Mouse (Mus musculus) urinary bladder, adult 18-20 months (tissue): ENCODE measurements around the gene Dact3.
A peak's percentile ranks its signal among the peaks of the same experiment; 100 is the strongest.

Experiments
- DNase-seq, 2 experiments: peaks; one replicate each; pipeline ENCODE4 v3.0.0; 2022; ENCODE audit warnings: low spot score in 2 of 2, mixed read lengths in 2 of 2

The Dact3 gene

DNA sequence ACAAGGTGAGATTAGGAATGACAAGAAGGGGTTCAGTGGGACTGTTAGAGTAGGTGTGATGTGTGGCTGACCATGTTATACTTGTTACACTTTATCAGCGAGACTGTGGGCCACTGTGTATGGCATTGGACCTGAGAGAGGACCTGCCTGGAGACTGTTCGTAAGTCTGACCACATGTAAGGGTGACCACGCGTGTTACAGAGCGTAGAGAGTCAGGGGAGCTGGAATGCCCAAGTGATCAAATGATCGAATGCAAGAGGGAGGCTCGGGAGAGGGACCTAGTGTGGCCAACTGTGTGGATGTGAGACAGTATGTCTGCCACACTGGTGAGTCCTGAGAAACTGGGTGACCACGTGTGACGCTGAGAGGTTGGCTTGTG, 17.2 kb downstream of the Dact3 start:
- no peak for DNase-seq

- DNase-seq: no peak
Observed at GRCm38 (mm10) chr7:16893612-16894011, 18.5 kb downstream of the Dact3 start.

DNA sequence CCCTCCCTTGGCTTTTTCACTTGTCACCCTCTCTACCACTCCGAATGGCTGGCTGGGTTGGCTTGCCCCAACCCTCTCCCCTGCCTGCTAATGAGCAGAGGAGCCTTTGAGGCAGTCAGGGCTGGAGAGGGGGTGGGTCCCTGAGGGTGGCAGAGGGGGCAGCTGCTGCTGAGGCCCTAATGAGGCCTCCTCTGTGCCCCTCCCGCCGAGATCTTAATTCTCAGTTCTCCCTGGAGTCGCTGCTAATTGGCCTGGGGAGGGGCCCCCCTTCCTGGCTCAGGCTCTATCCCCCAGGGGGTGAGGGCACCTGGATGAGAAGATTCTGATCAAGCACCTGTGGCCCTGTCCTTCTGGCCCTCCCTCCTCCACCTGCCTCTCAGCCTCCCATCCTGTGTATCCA, 19.2 kb downstream of the Dact3 start:
- no peak for DNase-seq

DNA sequence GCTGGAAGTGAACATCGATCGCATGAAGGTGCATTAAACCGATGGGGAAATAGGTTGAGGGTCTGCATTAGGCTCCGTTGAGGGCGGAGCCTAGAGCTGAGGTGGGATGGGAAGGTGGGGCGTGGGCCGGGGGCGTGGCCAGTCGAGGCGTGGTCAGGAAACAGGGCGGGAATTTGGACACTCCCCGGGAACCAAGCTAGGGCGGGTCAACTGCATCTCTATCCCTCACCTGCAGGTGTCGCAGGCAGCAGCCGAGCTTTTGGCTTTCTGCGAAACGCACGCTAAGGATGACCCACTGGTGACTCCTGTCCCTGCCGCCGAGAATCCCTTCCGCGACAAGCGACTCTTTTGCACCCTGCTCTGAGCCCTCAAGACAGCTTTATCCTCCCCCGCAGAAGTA, 19.9 kb downstream of the Dact3 start:
- peak; percentile 56 to 76 for DNase-seq

- DNase-seq: no peak
Observed at GRCm38 (mm10) chr7:16895511-16895910, 20.4 kb downstream of the Dact3 start.

DNA sequence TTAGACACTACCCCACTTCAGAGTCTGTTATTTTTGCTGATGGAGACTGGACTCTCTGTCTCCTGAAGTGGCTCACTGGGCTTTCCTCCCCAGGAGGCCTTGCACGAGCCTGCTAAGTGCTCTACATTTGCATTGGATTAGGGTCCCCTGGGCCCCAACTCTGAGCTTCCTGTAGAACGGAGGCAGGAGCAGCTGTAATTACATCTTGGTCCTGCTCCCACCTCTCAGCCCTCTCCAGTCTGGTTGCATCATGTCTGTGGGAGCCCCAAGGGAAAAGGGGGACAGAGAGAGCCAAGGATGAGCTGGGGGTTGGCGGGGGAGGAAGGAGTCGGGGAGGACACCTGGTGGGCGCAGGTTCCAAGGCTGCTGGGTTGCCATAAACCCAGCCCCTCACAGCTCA, 25.4 kb downstream of the Dact3 start:
- no peak for DNase-seq

GRCm38 (mm10) chr7:16903439-16903955, 28.4 kb downstream of the Dact3 start:
- no peak for DNase-seq

DNA sequence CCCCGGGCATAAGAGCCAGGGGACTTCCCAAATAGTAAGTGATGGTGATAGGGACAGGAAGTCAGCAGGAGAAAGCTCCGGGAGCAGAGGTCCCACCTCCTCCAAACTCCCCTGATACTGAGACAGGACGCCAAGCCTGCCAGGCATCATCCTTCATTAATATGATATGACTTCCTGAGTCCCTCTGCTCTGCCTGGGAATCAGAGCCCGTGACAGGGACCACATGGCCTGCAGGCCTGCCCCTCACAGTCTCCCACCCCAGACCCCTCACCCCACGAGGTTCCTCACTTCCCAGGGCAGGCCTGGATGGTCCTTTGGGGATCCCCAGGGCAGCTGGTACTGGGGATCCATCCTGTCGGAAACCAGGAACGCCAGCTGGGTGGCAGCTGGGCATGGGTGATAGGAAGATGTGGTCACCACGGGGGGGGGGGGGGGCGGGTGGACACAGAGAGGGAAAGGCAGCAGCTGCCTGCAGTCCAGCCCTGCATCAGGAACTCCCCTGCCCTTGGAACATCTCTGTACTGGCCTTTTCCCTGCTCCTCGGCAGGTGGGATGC, 29.1 kb downstream of the Dact3 start:
- DNase-seq: no peak

- no peak for DNase-seq
Observed at GRCm38 (mm10) chr7:16905491-16906021, 30.4 kb downstream of the Dact3 start.

DNA sequence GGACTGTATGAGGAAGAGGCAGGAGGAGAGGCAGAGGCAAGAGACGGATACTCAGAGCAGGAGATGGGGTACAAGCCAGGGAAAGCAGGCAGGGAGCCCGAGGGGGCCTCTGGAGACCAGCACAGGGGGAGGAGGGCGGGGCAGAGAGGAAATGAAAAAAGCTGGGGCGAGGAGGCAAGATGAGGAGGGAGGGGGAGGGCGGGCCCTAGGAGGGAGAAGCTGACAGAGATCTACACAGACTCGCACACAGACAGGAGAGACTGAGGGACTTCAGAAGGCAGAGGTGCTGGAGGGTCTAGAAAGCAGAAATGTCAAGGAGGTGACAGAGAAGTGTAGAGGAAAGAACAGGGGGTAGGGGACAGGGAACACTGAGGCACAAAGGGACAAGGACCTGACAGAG, 31.2 kb downstream of the Dact3 start, which contains the start of gene Ptgir:
Gene Ptgir (plus strand): TSS at position 210 of the 400 bp plus-strand sequence.
- DNase-seq: no peak

- no peak for DNase-seq
Observed at GRCm38 (mm10) chr7:16906889-16907559, 31.9 kb downstream of the Dact3 start.

GRCm38 (mm10) chr7:16907842-16908241, 32.7 kb downstream of the Dact3 start:
- no peak for DNase-seq

- no peak for DNase-seq
Observed at GRCm38 (mm10) chr7:16908367-16908766, 33.2 kb downstream of the Dact3 start.

- DNase-seq: no peak
Observed at GRCm38 (mm10) chr7:16908859-16909258, 33.7 kb downstream of the Dact3 start.

- no peak for DNase-seq
Observed at GRCm38 (mm10) chr7:16909909-16910308, 34.8 kb downstream of the Dact3 start.

GRCm38 (mm10) chr7:16911904-16912303, 36.8 kb downstream of the Dact3 start:
- no peak for DNase-seq

- DNase-seq: no peak
Observed at GRCm38 (mm10) chr7:16912360-16912759, 37.2 kb downstream of the Dact3 start.

- peak in 1 of 2 experiments; percentile 54 for DNase-seq
Observed at GRCm38 (mm10) chr7:16913806-16914452, 38.8 kb downstream of the Dact3 start.

DNA sequence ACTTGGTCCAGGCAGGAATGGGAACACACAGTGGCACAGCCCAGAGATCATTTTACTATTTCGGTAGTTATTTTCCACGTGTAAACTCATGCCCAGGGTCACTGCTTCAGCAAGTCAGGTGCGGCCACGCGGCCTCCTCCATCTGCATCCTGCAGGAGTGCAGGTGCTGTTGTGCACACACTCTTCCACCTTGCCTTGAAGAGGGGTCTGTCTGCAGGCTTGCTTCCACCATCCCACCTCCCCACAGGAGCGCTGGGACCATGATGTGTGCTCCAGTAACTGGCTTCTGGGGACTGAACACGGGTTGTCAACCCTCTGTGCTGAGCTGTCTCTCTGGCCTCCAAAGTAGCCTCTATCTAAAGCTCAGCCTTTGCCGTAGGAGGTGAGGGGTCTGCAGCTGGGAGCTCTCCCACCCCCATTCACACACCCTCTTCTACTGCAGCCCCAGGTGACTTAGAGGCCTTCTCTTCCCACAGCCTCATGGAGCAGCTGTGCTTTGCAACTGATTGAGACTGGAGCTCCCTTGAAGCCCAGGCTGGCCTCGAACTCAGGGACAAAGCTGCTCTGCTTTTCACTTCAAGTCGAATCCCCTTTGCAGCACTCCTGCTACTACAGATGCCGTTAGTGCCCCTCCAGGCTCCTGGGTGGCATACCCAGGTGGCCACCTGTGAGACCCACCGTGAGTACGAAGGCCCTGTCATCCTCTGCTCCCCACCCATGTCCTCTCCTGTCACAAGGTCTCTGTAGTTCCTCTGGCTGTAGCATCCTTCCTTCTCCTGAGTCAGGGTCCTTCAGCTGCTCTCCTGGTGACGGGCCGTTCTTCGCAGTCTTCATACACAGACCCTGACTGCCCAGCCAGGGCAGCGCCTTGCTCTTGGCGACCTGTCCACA, 39.6 kb downstream of the Dact3 start:
- no peak for DNase-seq

GRCm38 (mm10) chr7:16915461-16916340, 40.6 kb downstream of the Dact3 start:
- no peak for DNase-seq
